ENCODE assay signal across 17 mouse cellular contexts in genomic region chr12:116771493-116771892, GRCm38 (mm10).
DNase-seq lines count a peak whose midpoint lies in the region; ATAC-seq and TF ChIP-seq lines count a peak whose summit lies in the region.
"Had no signal": no experiment of that assay in that cellular context is flagged by ENCODE, and none has a peak within 500 bp of the region (broad histone marks: within the 10 kb centered on the region; RNA-seq: fewer than 3 reads in every experiment).

No protein-coding gene starts in this region.

- no peak for DNase-seq in liver
- DNase-seq in forebrain, embryonic 14.5 days (ENCODE audit: low spot score) = peak; percentile 14
- no peak for DNase-seq in right cerebral cortex, postnatal 4 days
- DNase-seq: B cell, adult 2 months; gastrocnemius, adult 2 months; gastrocnemius, postnatal 36 days; heart, adult 18-20 months; thymus, adult 2 months; thymus, postnatal 4 days had no signal

- H3K27ac ChIP-seq in liver, embryonic 15.5 days (replicated peaks) = 0 out of 2 replicates have a peak overlapping the region, but pooled peaks have one; percentile 38
- peak overlapping the region; percentile 11; the same call in 1 of the 2 replicates for H3K27ac ChIP-seq in midbrain, embryonic 12.5 days (replicated peaks)
- no peak overlapping the region for H3K27ac ChIP-seq in midbrain, embryonic 15.5 days
- no peak overlapping the region; the same call in 1 of the 2 replicates for H3K27ac ChIP-seq in forebrain, embryonic 14.5 days (ENCODE audit: low read depth, low read length)
- H3K27ac ChIP-seq in olfactory bulb, adult 2 months (ENCODE audit: insufficient read depth, low read depth, low read length) = peak overlapping the region; percentile 64
- H3K27ac ChIP-seq: gastrocnemius, adult 2 months; hindbrain, embryonic 15.5 days; limb, embryonic 13.5 days; macrophage had no signal

- no peak for ATAC-seq in liver, embryonic 15.5 days (ENCODE audit: insufficient read depth)
- no peak for ATAC-seq in midbrain, embryonic 12.5 days (ENCODE audit: low FRiP score, low read depth)
- no peak for ATAC-seq in midbrain, embryonic 15.5 days (replicated peaks)
- 0 out of 2 replicates have a peak, but pooled peaks have one; percentile 40 for ATAC-seq in forebrain, embryonic 14.5 days

- TF ChIP-seq CTCF in olfactory bulb, adult 2 months (IDR thresholded peaks at IDR 0.05; ENCODE audit: insufficient read depth, low read depth, low read length) = no peak

- H3K27me3 ChIP-seq in liver, embryonic 15.5 days = no peaks in the 10 kb centered on the region
- no peaks in the 10 kb centered on the region for H3K27me3 ChIP-seq in midbrain, embryonic 12.5 days
- no peaks in the 10 kb centered on the region for H3K27me3 ChIP-seq in midbrain, embryonic 15.5 days (replicated peaks)
- H3K27me3 ChIP-seq in forebrain, embryonic 14.5 days (replicated peaks; ENCODE audit: control insufficient read depth, insufficient read depth, low read length) = no peaks in the 10 kb centered on the region
- H3K27me3 ChIP-seq: hindbrain, embryonic 15.5 days; limb, embryonic 13.5 days had no signal

- no peaks in the 10 kb centered on the region for H3K4me1 ChIP-seq in liver, embryonic 15.5 days (replicated peaks)
- peaks cover 15% of the 10 kb centered on the region; the same call in 1 of the 2 replicates for H3K4me1 ChIP-seq in midbrain, embryonic 12.5 days
- peaks cover 6% of the 10 kb centered on the region; the same call in 1 of the 2 replicates for H3K4me1 ChIP-seq in midbrain, embryonic 15.5 days
- peaks cover 11% of the 10 kb centered on the region for H3K4me1 ChIP-seq in forebrain, embryonic 14.5 days (ENCODE audit: control insufficient read depth, insufficient read depth, low read length)
- peaks cover 21% of the 10 kb centered on the region for H3K4me1 ChIP-seq in olfactory bulb, adult 2 months (ENCODE audit: control insufficient read depth, insufficient read depth, low read length)

- 40% methylated on average over 4 of the region's 4 CpGs for WGBS in liver, embryonic 15.5 days (ENCODE audit: insufficient replicate concordance)
- 86% methylated on average over 4 of the region's 4 CpGs for WGBS in midbrain, embryonic 12.5 days
- 72% methylated on average over 4 of the region's 4 CpGs for WGBS in midbrain, embryonic 15.5 days
- 79% methylated on average over 4 of the region's 4 CpGs for WGBS in forebrain, embryonic 14.5 days
- 58% methylated on average over 4 of the region's 4 CpGs for WGBS in olfactory bulb, adult 2 months

- no peaks in the 10 kb centered on the region for H3K9me3 ChIP-seq in liver, embryonic 15.5 days (replicated peaks)
- H3K9me3 ChIP-seq in midbrain, embryonic 12.5 days = no peaks in the 10 kb centered on the region
- no peaks in the 10 kb centered on the region for H3K9me3 ChIP-seq in midbrain, embryonic 15.5 days
- no peaks in the 10 kb centered on the region for H3K9me3 ChIP-seq in forebrain, embryonic 14.5 days (replicated peaks; ENCODE audit: control insufficient read depth, low read length)
- H3K9me3 ChIP-seq: hindbrain, embryonic 15.5 days; limb, embryonic 13.5 days had no signal

- H3K36me3 ChIP-seq in liver, embryonic 15.5 days (replicated peaks) = no peaks in the 10 kb centered on the region
- H3K36me3 ChIP-seq in midbrain, embryonic 12.5 days = no peaks in the 10 kb centered on the region
- no peaks in the 10 kb centered on the region for H3K36me3 ChIP-seq in midbrain, embryonic 15.5 days (replicated peaks)
- H3K36me3 ChIP-seq in forebrain, embryonic 14.5 days (ENCODE audit: control insufficient read depth, insufficient read depth, low read length) = no peaks in the 10 kb centered on the region
- H3K36me3 ChIP-seq: hindbrain, embryonic 15.5 days; limb, embryonic 13.5 days had no signal

- no peak overlapping the region for H3K4me2 ChIP-seq in liver, embryonic 15.5 days
- no peak overlapping the region for H3K4me2 ChIP-seq in midbrain, embryonic 12.5 days (replicated peaks)
- no peak overlapping the region for H3K4me2 ChIP-seq in midbrain, embryonic 15.5 days
- H3K4me2 ChIP-seq in forebrain, embryonic 14.5 days (ENCODE audit: low read length) = no peak overlapping the region
- H3K4me2 ChIP-seq: heart, embryonic 11.5 days; hindbrain, embryonic 15.5 days; limb, embryonic 13.5 days had no signal

- no peak overlapping the region for H3K9ac ChIP-seq in liver, embryonic 15.5 days
- no peak overlapping the region for H3K9ac ChIP-seq in midbrain, embryonic 12.5 days (replicated peaks)
- H3K9ac ChIP-seq in midbrain, embryonic 15.5 days = no peak overlapping the region
- H3K9ac ChIP-seq in forebrain, embryonic 14.5 days (ENCODE audit: low read length) = no peak overlapping the region
- H3K9ac ChIP-seq: hindbrain, embryonic 15.5 days; limb, embryonic 13.5 days had no signal

- TF ChIP-seq POLR2A in olfactory bulb, adult 2 months (IDR thresholded peaks at IDR 0.05; ENCODE audit: insufficient read depth, low read depth, low read length) = no peak

- no peak overlapping the region for H3K4me3 ChIP-seq in liver, embryonic 15.5 days (replicated peaks)
- no peak overlapping the region for H3K4me3 ChIP-seq in midbrain, embryonic 12.5 days
- H3K4me3 ChIP-seq in midbrain, embryonic 15.5 days = no peak overlapping the region
- no peak overlapping the region for H3K4me3 ChIP-seq in forebrain, embryonic 14.5 days (ENCODE audit: low read depth, low read length)
- no peak overlapping the region for H3K4me3 ChIP-seq in olfactory bulb, adult 2 months (ENCODE audit: insufficient read depth, low read depth, low read length)
- H3K4me3 ChIP-seq: gastrocnemius, adult 2 months; hindbrain, embryonic 15.5 days; limb, embryonic 13.5 days had no signal

Comparison
In these comparisons a context has a peak if more than half of its experiments do, and no peak if none do; other contexts are left out.
1. H3K27ac ChIP-seq: peak in liver, embryonic 15.5 days (single experiment), midbrain, embryonic 12.5 days (single experiment) and olfactory bulb, adult 2 months (single experiment); none in midbrain, embryonic 15.5 days (single experiment) and forebrain, embryonic 14.5 days (single experiment).